Comparison of ENCODE assay signal across 7 mouse cellular contexts in genomic region chr6:139655399-139655798, GRCm38 (mm10).
DNase-seq lines count a peak whose midpoint lies in the region; ATAC-seq and TF ChIP-seq lines count a peak whose summit lies in the region.

No protein-coding gene starts in this region.

- no peaks in the 10 kb centered on the region for H3K4me1 ChIP-seq in kidney, embryonic 16.5 days (ENCODE audit: insufficient read depth, low read length)
- no peaks in the 10 kb centered on the region for H3K4me1 ChIP-seq in E14TG2a.4 (replicated peaks; ENCODE audit: low read depth, low read length)
- no peaks in the 10 kb centered on the region for H3K4me1 ChIP-seq in stomach, postnatal 0 days (replicated peaks; ENCODE audit: control insufficient read depth, insufficient read depth)
- H3K4me1 ChIP-seq in forebrain, embryonic 15.5 days: no peaks in the 10 kb centered on the region

- peak; percentile 47 for TF ChIP-seq CTCF in E14TG2a.4 (conservative IDR thresholded peaks at IDR 0.05; ENCODE audit: low read length)
- peak; percentile 78 for TF ChIP-seq CTCF in stomach, postnatal 0 days (IDR thresholded peaks at IDR 0.05; ENCODE audit: low read depth)

- TF ChIP-seq EP300 in stomach, postnatal 0 days (optimal IDR thresholded peaks at IDR 0.05): no peak

- ATAC-seq in kidney, embryonic 16.5 days (ENCODE audit: low FRiP score, low TSS enrichment): no peak
- no peak for ATAC-seq in stomach, postnatal 0 days (ENCODE audit: low FRiP score, low TSS enrichment)
- ATAC-seq in forebrain, embryonic 15.5 days (replicated peaks): no peak

- H3K36me3 ChIP-seq in kidney, embryonic 16.5 days (ENCODE audit: insufficient read depth, low read length): no peaks in the 10 kb centered on the region
- H3K36me3 ChIP-seq in E14TG2a.4 (ENCODE audit: insufficient read depth, low read length): no peaks in the 10 kb centered on the region
- no peaks in the 10 kb centered on the region for H3K36me3 ChIP-seq in stomach, postnatal 0 days (ENCODE audit: control insufficient read depth, insufficient read depth, low read length)
- H3K36me3 ChIP-seq in forebrain, embryonic 15.5 days: no peaks in the 10 kb centered on the region

- peak; percentile 29 for DNase-seq in kidney, adult 9 months
- peak; percentile 70 for DNase-seq in NIH3T3 (ENCODE audit: low read depth)
- DNase-seq in kidney, postnatal 36 days: peak; percentile 14 to 68
- no peak for DNase-seq in stomach, postnatal 0 days (ENCODE audit: low spot score)

- no peak overlapping the region for H3K4me2 ChIP-seq in kidney, embryonic 16.5 days (replicated peaks; ENCODE audit: low read depth, low read length)
- no peak overlapping the region for H3K4me2 ChIP-seq in stomach, postnatal 0 days (replicated peaks; ENCODE audit: low read depth)
- no peak overlapping the region for H3K4me2 ChIP-seq in forebrain, embryonic 15.5 days (replicated peaks)

- H3K4me3 ChIP-seq in kidney, embryonic 16.5 days (ENCODE audit: low read length): no peak overlapping the region
- no peak overlapping the region for H3K4me3 ChIP-seq in E14TG2a.4 (replicated peaks; ENCODE audit: low read length)
- no peak overlapping the region for H3K4me3 ChIP-seq in stomach, postnatal 0 days (ENCODE audit: low read depth, low read length)
- no peak overlapping the region for H3K4me3 ChIP-seq in forebrain, embryonic 15.5 days

- 28% methylated on average over 4 of the region's 4 CpGs for WGBS in kidney, embryonic 16.5 days
- WGBS in stomach, postnatal 0 days: 28% methylated on average over 4 of the region's 4 CpGs
- WGBS in forebrain, embryonic 15.5 days: 34% methylated on average over 4 of the region's 4 CpGs

- no peak overlapping the region for H3K9ac ChIP-seq in kidney, embryonic 16.5 days (replicated peaks; ENCODE audit: low read length)
- H3K9ac ChIP-seq in stomach, postnatal 0 days (ENCODE audit: low read length): no peak overlapping the region
- no peak overlapping the region for H3K9ac ChIP-seq in forebrain, embryonic 15.5 days (replicated peaks)

- H3K27ac ChIP-seq in kidney, embryonic 16.5 days (ENCODE audit: low read length): no peak overlapping the region
- no peak overlapping the region for H3K27ac ChIP-seq in stomach, postnatal 0 days (replicated peaks)
- no peak overlapping the region for H3K27ac ChIP-seq in forebrain, embryonic 15.5 days (replicated peaks)

- peaks cover 11% of the 10 kb centered on the region; the same call in 1 of the 2 replicates for H3K9me3 ChIP-seq in kidney, embryonic 16.5 days (ENCODE audit: low read length)
- H3K9me3 ChIP-seq in E14TG2a.4 (ENCODE audit: low read length): peaks cover 5% of the 10 kb centered on the region
- H3K9me3 ChIP-seq in stomach, postnatal 0 days (ENCODE audit: control insufficient read depth, low read length): no peaks in the 10 kb centered on the region
- H3K9me3 ChIP-seq in forebrain, embryonic 15.5 days: no peaks in the 10 kb centered on the region

- H3K27me3 ChIP-seq in kidney, embryonic 16.5 days (ENCODE audit: insufficient read depth, low read length): no peaks in the 10 kb centered on the region
- no peaks in the 10 kb centered on the region for H3K27me3 ChIP-seq in E14TG2a.4 (ENCODE audit: insufficient read depth, low read length)
- no peaks in the 10 kb centered on the region for H3K27me3 ChIP-seq in stomach, postnatal 0 days (ENCODE audit: control insufficient read depth, insufficient read depth, low read length)
- H3K27me3 ChIP-seq in forebrain, embryonic 15.5 days: no peaks in the 10 kb centered on the region
